15 mouse cellular contexts compared by ENCODE assay signal in genomic region chr1:40275285-40276013, GRCm38 (mm10). TPM values are rescaled to one million over a fixed set of nuclear protein-coding genes. Genes with fewer than 3 reads are reported as not detected.
DNase-seq lines count a peak whose midpoint lies in the region; ATAC-seq and TF ChIP-seq lines count a peak whose summit lies in the region.
"Had no signal": no experiment of that assay in that cellular context is flagged by ENCODE, and none has a peak within 500 bp of the region (broad histone marks: within the 10 kb centered on the region; RNA-seq: fewer than 3 reads in every experiment).

No protein-coding gene starts in this region.

- H3K27me3 ChIP-seq in heart, embryonic 16.5 days (ENCODE audit: control insufficient read depth, insufficient read depth, low read length) = no peaks in the 10 kb centered on the region
- H3K27me3 ChIP-seq in heart, embryonic 10.5 days (ENCODE audit: insufficient read depth, poor library complexity, severe bottlenecking) = no peaks in the 10 kb centered on the region
- H3K27me3 ChIP-seq in lung, embryonic 14.5 days (ENCODE audit: insufficient read depth, low read length) = no peaks in the 10 kb centered on the region
- H3K27me3 ChIP-seq in stomach, embryonic 16.5 days (ENCODE audit: control insufficient read depth, insufficient read depth, low read length) = no peaks in the 10 kb centered on the region
- H3K27me3 ChIP-seq: hindbrain, embryonic 13.5 days; midbrain, embryonic 12.5 days had no signal

- H3K9me3 ChIP-seq in heart, embryonic 16.5 days (replicated peaks; ENCODE audit: control insufficient read depth, low read length) = no peaks in the 10 kb centered on the region
- H3K9me3 ChIP-seq in heart, embryonic 10.5 days = no peaks in the 10 kb centered on the region
- no peaks in the 10 kb centered on the region for H3K9me3 ChIP-seq in lung, embryonic 14.5 days (ENCODE audit: low read depth, low read length)
- no peaks in the 10 kb centered on the region for H3K9me3 ChIP-seq in stomach, embryonic 16.5 days (replicated peaks; ENCODE audit: control insufficient read depth, low read length)
- H3K9me3 ChIP-seq: hindbrain, embryonic 13.5 days; midbrain, embryonic 12.5 days had no signal

- H3K4me2 ChIP-seq in heart, embryonic 16.5 days (ENCODE audit: low read depth, low read length) = peak overlapping the region; percentile 27; the same call in 1 of the 2 replicates
- H3K4me2 ChIP-seq in lung, embryonic 14.5 days = no peak overlapping the region
- H3K4me2 ChIP-seq in stomach, embryonic 16.5 days (ENCODE audit: low read depth, low read length) = no peak overlapping the region
- H3K4me2 ChIP-seq: hindbrain, embryonic 13.5 days; midbrain, embryonic 12.5 days had no signal

- TF ChIP-seq CTCF in lung, embryonic 14.5 days (IDR thresholded peaks at IDR 0.05; ENCODE audit: low read depth) = no peak

- no peaks in the 10 kb centered on the region for H3K36me3 ChIP-seq in heart, embryonic 16.5 days (ENCODE audit: control insufficient read depth, insufficient read depth)
- no peaks in the 10 kb centered on the region for H3K36me3 ChIP-seq in heart, embryonic 10.5 days
- no peaks in the 10 kb centered on the region for H3K36me3 ChIP-seq in lung, embryonic 14.5 days (ENCODE audit: insufficient read depth)
- H3K36me3 ChIP-seq in stomach, embryonic 16.5 days (ENCODE audit: control insufficient read depth, insufficient read depth, low read length) = no peaks in the 10 kb centered on the region
- H3K36me3 ChIP-seq: hindbrain, embryonic 13.5 days; midbrain, embryonic 12.5 days had no signal

- no peak overlapping the region for H3K4me3 ChIP-seq in heart, embryonic 16.5 days (ENCODE audit: low read length)
- H3K4me3 ChIP-seq in heart, embryonic 10.5 days = no peak overlapping the region
- H3K4me3 ChIP-seq in lung, embryonic 14.5 days (ENCODE audit: low read depth, low read length) = no peak overlapping the region
- no peak overlapping the region for H3K4me3 ChIP-seq in brown adipose tissue, adult 24 weeks (ENCODE audit: insufficient read depth, low read depth, low read length)
- H3K4me3 ChIP-seq in stomach, embryonic 16.5 days (replicated peaks; ENCODE audit: low read length) = no peak overlapping the region
- H3K4me3 ChIP-seq: erythroblast, embryonic 14.5 days; hindbrain, embryonic 13.5 days; midbrain, embryonic 12.5 days had no signal

- H3K9ac ChIP-seq in heart, embryonic 16.5 days (ENCODE audit: low read length) = no peak overlapping the region
- no peak overlapping the region for H3K9ac ChIP-seq in lung, embryonic 14.5 days
- no peak overlapping the region for H3K9ac ChIP-seq in stomach, embryonic 16.5 days (ENCODE audit: low read length)
- H3K9ac ChIP-seq: forebrain, postnatal 0 days; hindbrain, embryonic 13.5 days; midbrain, embryonic 12.5 days had no signal

- H3K27ac ChIP-seq in heart, embryonic 16.5 days (ENCODE audit: low read length) = peak overlapping the region; percentile 51
- H3K27ac ChIP-seq in heart, embryonic 10.5 days = no peak overlapping the region
- H3K27ac ChIP-seq in lung, embryonic 14.5 days (ENCODE audit: low read depth) = no peak overlapping the region
- H3K27ac ChIP-seq in brown adipose tissue, adult 24 weeks (replicated peaks; ENCODE audit: low read depth, low read length) = peak overlapping the region; percentile 27
- peak overlapping the region; percentile 60 for H3K27ac ChIP-seq in stomach, embryonic 16.5 days (ENCODE audit: low read length)
- H3K27ac ChIP-seq: hindbrain, embryonic 13.5 days; midbrain, embryonic 12.5 days had no signal

- no peak for DNase-seq in heart, embryonic 10.5 days (ENCODE audit: low spot score)
- DNase-seq in lung, embryonic 14.5 days = peak; percentile 46
- DNase-seq in lung, postnatal 36 days = no peak
- no peak for DNase-seq in B cell, adult 2 months
- DNase-seq: adrenal gland, adult 2 months; cerebellum, adult 9-10 months; forebrain, postnatal 0 days; kidney, postnatal 14 days; right cerebral cortex, postnatal 14 days had no signal

- no peaks in the 10 kb centered on the region; the same call in 1 of the 2 replicates for H3K4me1 ChIP-seq in heart, embryonic 16.5 days (ENCODE audit: control insufficient read depth, insufficient read depth, low read length)
- H3K4me1 ChIP-seq in heart, embryonic 10.5 days = 0 out of 2 replicates have a peak, but pooled peaks cover 3% of the 10 kb centered on the region
- no peaks in the 10 kb centered on the region for H3K4me1 ChIP-seq in lung, embryonic 14.5 days (ENCODE audit: insufficient read depth)
- peaks cover 12% of the 10 kb centered on the region; the same call in 1 of the 2 replicates for H3K4me1 ChIP-seq in brown adipose tissue, adult 24 weeks (ENCODE audit: control insufficient read depth, insufficient read depth, insufficient read length, low read length)
- peaks cover 15% of the 10 kb centered on the region; the same call in 1 of the 2 replicates for H3K4me1 ChIP-seq in stomach, embryonic 16.5 days (ENCODE audit: control insufficient read depth, insufficient read depth, low read length)
- H3K4me1 ChIP-seq: hindbrain, embryonic 13.5 days; midbrain, embryonic 12.5 days had no signal

- WGBS in heart, embryonic 16.5 days = 56% methylated on average over 10 of the region's 10 CpGs
- WGBS in heart, embryonic 10.5 days = 68% methylated on average over 10 of the region's 10 CpGs
- 51% methylated on average over 10 of the region's 10 CpGs for WGBS in lung, embryonic 14.5 days
- 51% methylated on average over 10 of the region's 10 CpGs for WGBS in stomach, embryonic 16.5 days

- no peak for ATAC-seq in heart, embryonic 16.5 days (replicated peaks; ENCODE audit: extremely low read depth, insufficient read depth, low FRiP score)
- ATAC-seq in lung, embryonic 14.5 days (ENCODE audit: insufficient read depth) = peak; percentile 23
- ATAC-seq in stomach, embryonic 16.5 days (ENCODE audit: insufficient read depth, low FRiP score) = no peak
- ATAC-seq: forebrain, postnatal 0 days had no signal

RNA-seq across cellular contexts. Expression of gene Il1rl2, which starts 49.0 kb away (rescaled TPM):
- polyA plus RNA-seq in heart, embryonic 16.5 days (2015; fragmentation: Nextera tagmentation; extraction: Ambion mirVana) = 5.2 and 5.4 TPM in 2 replicates
- 1.8 and 2.3 TPM in 2 replicates for polyA plus RNA-seq in heart, embryonic 10.5 days (2016; fragmentation: Nextera tagmentation; extraction: Ambion mirVana)
- 7.7 and 7.9 TPM in 2 replicates for polyA plus RNA-seq in lung, embryonic 14.5 days (2014; fragmentation: Nextera tagmentation; extraction: Ambion mirVana)
- polyA plus RNA-seq in brown adipose tissue, adult 24 weeks (2012; ENCODE audit: insufficient read depth, insufficient read length, missing spikeins) = 1.4 and 4.1 TPM in 2 replicates
- 12.0 and 15.5 TPM in 2 replicates for polyA plus RNA-seq in stomach, embryonic 16.5 days (2015; fragmentation: Nextera tagmentation; extraction: Ambion mirVana)
- polyA plus RNA-seq: erythroblast, embryonic 14.5 days had no signal

RNA-seq across cellular contexts. Expression of gene Il1r1, which starts 50.6 kb away (rescaled TPM):
- polyA plus RNA-seq in heart, embryonic 16.5 days (2015; fragmentation: Nextera tagmentation; extraction: Ambion mirVana) = 7.8 and 8.1 TPM in 2 replicates
- 6.3 and 12.9 TPM in 2 replicates for polyA plus RNA-seq in heart, embryonic 10.5 days (2016; fragmentation: Nextera tagmentation; extraction: Ambion mirVana)
- 8.3 and 9.5 TPM in 2 replicates for polyA plus RNA-seq in lung, embryonic 14.5 days (2014; fragmentation: Nextera tagmentation; extraction: Ambion mirVana)
- 4.6 and 6.2 TPM in 2 replicates for polyA plus RNA-seq in brown adipose tissue, adult 24 weeks (2012; ENCODE audit: insufficient read depth, insufficient read length, missing spikeins)
- polyA plus RNA-seq in stomach, embryonic 16.5 days (2015; fragmentation: Nextera tagmentation; extraction: Ambion mirVana) = 11.4 and 12.3 TPM in 2 replicates

Comparison
In these comparisons a context has a peak if more than half of its experiments do, and no peak if none do; other contexts are left out.
1. H3K27ac ChIP-seq: peak in heart, embryonic 16.5 days (single experiment), brown adipose tissue, adult 24 weeks (single experiment) and stomach, embryonic 16.5 days (single experiment); none in heart, embryonic 10.5 days (single experiment) and lung, embryonic 14.5 days (single experiment).